11 mouse cellular contexts compared by ENCODE assay signal in genomic region chr3:107758176-107758575, GRCm38 (mm10). TPM values are rescaled to one million over a fixed set of nuclear protein-coding genes. Genes with fewer than 3 reads are reported as not detected.
A peak's percentile ranks its signal among the peaks of the same experiment; 100 is the strongest.
DNase-seq lines count a peak whose midpoint lies in the region; ATAC-seq and TF ChIP-seq lines count a peak whose summit lies in the region.
"Had no signal": no experiment of that assay in that cellular context is flagged by ENCODE, and none has a peak within 500 bp of the region (broad histone marks: within the 10 kb centered on the region; RNA-seq: fewer than 3 reads in every experiment).

No protein-coding gene starts in this region.

- H3K9me3 ChIP-seq in megakaryocyte, embryonic 14.5 days: no peaks in the 10 kb centered on the region
- no peaks in the 10 kb centered on the region for H3K9me3 ChIP-seq in limb, embryonic 15.5 days
- H3K9me3 ChIP-seq in stomach, postnatal 0 days (ENCODE audit: control insufficient read depth, low read length): no peaks in the 10 kb centered on the region

- H3K36me3 ChIP-seq in megakaryocyte, embryonic 14.5 days (replicated peaks; ENCODE audit: low read length): no peaks in the 10 kb centered on the region
- peaks cover 30% of the 10 kb centered on the region for H3K36me3 ChIP-seq in limb, embryonic 15.5 days
- peaks cover 10% of the 10 kb centered on the region for H3K36me3 ChIP-seq in stomach, postnatal 0 days (ENCODE audit: control insufficient read depth, insufficient read depth, low read length)

- H3K27ac ChIP-seq in limb, embryonic 15.5 days: no peak overlapping the region
- H3K27ac ChIP-seq in stomach, postnatal 0 days (replicated peaks): no peak overlapping the region

- WGBS in limb, embryonic 15.5 days: 57% methylated on average over 2 of the region's 2 CpGs
- 39% methylated on average over 2 of the region's 2 CpGs for WGBS in stomach, postnatal 0 days

- peak overlapping the region; percentile 94 for H3K4me3 ChIP-seq in megakaryocyte, embryonic 14.5 days (replicated peaks)
- H3K4me3 ChIP-seq in limb, embryonic 15.5 days: peak overlapping the region; percentile 76
- H3K4me3 ChIP-seq in stomach, postnatal 0 days (ENCODE audit: low read depth, low read length): peak overlapping the region; percentile 77
- H3K4me3 ChIP-seq: erythroblast, embryonic 14.5 days had no signal

- peaks cover 44% of the 10 kb centered on the region for H3K4me1 ChIP-seq in megakaryocyte, embryonic 14.5 days
- H3K4me1 ChIP-seq in limb, embryonic 15.5 days: peaks cover 29% of the 10 kb centered on the region
- H3K4me1 ChIP-seq in stomach, postnatal 0 days (replicated peaks; ENCODE audit: control insufficient read depth, insufficient read depth): 0 out of 2 replicates have a peak, but pooled peaks cover 3% of the 10 kb centered on the region

- intact Hi-C loops in heart, postnatal 25 days (cut with DNase I): loop anchor here (1.0 to 10.0 kb wide), 2 partner anchors 106 to 133 kb away; no protein-coding TSS in a partner anchor

- no peak for TF ChIP-seq CTCF in stomach, postnatal 0 days (IDR thresholded peaks at IDR 0.05; ENCODE audit: low read depth)

- peak overlapping the region; percentile 78 for H3K4me2 ChIP-seq in limb, embryonic 15.5 days
- H3K4me2 ChIP-seq in stomach, postnatal 0 days (replicated peaks; ENCODE audit: low read depth): peak overlapping the region; percentile 89

- peaks cover 82% of the 10 kb centered on the region for H3K27me3 ChIP-seq in megakaryocyte, embryonic 14.5 days (replicated peaks)
- H3K27me3 ChIP-seq in limb, embryonic 15.5 days: no peaks in the 10 kb centered on the region
- H3K27me3 ChIP-seq in stomach, postnatal 0 days (ENCODE audit: control insufficient read depth, insufficient read depth, low read length): no peaks in the 10 kb centered on the region

- TF ChIP-seq EP300 in stomach, postnatal 0 days (optimal IDR thresholded peaks at IDR 0.05): no peak

- no peak overlapping the region for H3K9ac ChIP-seq in limb, embryonic 15.5 days
- H3K9ac ChIP-seq in stomach, postnatal 0 days (ENCODE audit: low read length): peak overlapping the region; percentile 89; the same call in 1 of the 2 replicates

- ATAC-seq in megakaryocyte, adult 5-6 weeks (ENCODE audit: poor library complexity, severe bottlenecking): no peak
- ATAC-seq in limb, embryonic 15.5 days (ENCODE audit: insufficient number of reproducible peaks, low FRiP score, low TSS enrichment, low read depth): no peak
- no peak for ATAC-seq in stomach, postnatal 0 days (ENCODE audit: low FRiP score, low TSS enrichment)
- no peak for ATAC-seq in megakaryocyte-erythroid progenitor cell, adult 5-6 weeks (replicated peaks; ENCODE audit: low FRiP score, low TSS enrichment, poor library complexity, severe bottlenecking)

- peak; percentile 93 for DNase-seq in heart, adult 11 months
- no peak for DNase-seq in heart, postnatal 25 days (ENCODE audit: low spot score)
- DNase-seq in stomach, postnatal 0 days (ENCODE audit: low spot score): no peak
- DNase-seq in adrenal gland, postnatal 4 days (ENCODE audit: low spot score in 2 of 2): no peak
- DNase-seq: adrenal gland, adult 8-10 months; right cerebral cortex, postnatal 4 days had no signal

RNA-seq across cellular contexts. Expression of gene Csf1, which starts 2.1 kb away (rescaled TPM):
- total RNA-seq in heart, postnatal 25 days (2021): 10 to 100 TPM; 46.8 to 48.6 TPM
- 1.5 and 4.0 TPM in 2 replicates for polyA plus RNA-seq in megakaryocyte, embryonic 14.5 days (2012; ENCODE audit: insufficient read depth, low replicate concordance)
- total RNA-seq in megakaryocyte, adult 5-6 weeks (2015): 14.7 and 15.4 TPM in 2 replicates
- 6.5 and 6.9 TPM in 2 replicates for total RNA-seq in megakaryocyte, adult 5-6 weeks (2017)
- polyA plus RNA-seq in limb, embryonic 15.5 days (2015; fragmentation: Nextera tagmentation; extraction: Ambion mirVana): 17.0 and 20.7 TPM in 2 replicates
- 13.1 and 14.7 TPM in 2 replicates for polyA plus RNA-seq in stomach, postnatal 0 days (2015; fragmentation: Nextera tagmentation; extraction: Ambion mirVana)
- total RNA-seq in adrenal gland, postnatal 4 days (2021): 10 to 100 TPM; 18.0 to 19.8 TPM
- total RNA-seq in megakaryocyte-erythroid progenitor cell, adult 5-6 weeks (2014; fragmentation: Nextera tagmentation): 0.35 TPM in 1 of 2 replicates, not detected in the other
- 0.50 TPM in 1 of 2 replicates, not detected in the other for total RNA-seq in megakaryocyte-erythroid progenitor cell, adult 5-6 weeks (2017)

Comparison
In these comparisons a context has a peak if more than half of its experiments do, and no peak if none do; other contexts are left out.
1. RNA of gene Csf1, which starts 2.1 kb away (total RNA-seq): 46.8 to 48.6 TPM in heart, postnatal 25 days, 18.0 to 19.8 TPM in adrenal gland, postnatal 4 days and 6.5 to 15.4 TPM in megakaryocyte, adult 5-6 weeks; 0.35 to 0.50 TPM in megakaryocyte-erythroid progenitor cell, adult 5-6 weeks; every median in the first group is over 4 times any median in the second.
2. Peak in every context shown above with its lines, with median percentiles within 50 percentile points of each other: H3K4me3 ChIP-seq.